Mouse (Mus musculus) ES-E14 (cell line): ENCODE results near the gene Runx3. TPM values are rescaled to one million over a fixed set of nuclear protein-coding genes. Genes with fewer than 3 reads are reported as not detected.

ENCODE experiments used
- DNase-seq: peaks from one replicate; pipeline ENCODE4 v3.0.0-alpha.2; 2013; ENCODE audit warnings: low read depth, low spot score
- H3K27ac ChIP-seq: 2 replicates; pipeline ENCODE4 v1.5.1; 2012; ENCODE audit warnings: low read depth, mild to moderate bottlenecking, low read length, moderate library complexity, mixed read lengths; ENCODE audit not compliant: poor library complexity, insufficient read depth, severe bottlenecking
- H3K36me3 ChIP-seq: 2 replicates; pipeline ENCODE4 v1.6.1; 2012; ENCODE audit warnings: mild to moderate bottlenecking, low read length, moderate library complexity, mixed read lengths; ENCODE audit not compliant: control insufficient read depth, poor library complexity, insufficient read depth, severe bottlenecking
- H3K4me1 ChIP-seq, 2 experiments: fragments of 150-350 bp in 1 of 2; sonication (generic) in 1 of 2; 2 replicates each; pipeline ENCODE4 v1.6.1; 2012; ENCODE audit warnings: low read length in 2 of 2, mild to moderate bottlenecking in 1 of 2, mixed read lengths in 1 of 2; ENCODE audit not compliant: control insufficient read depth in 2 of 2, insufficient read depth in 2 of 2, poor library complexity in 1 of 2
- H3K4me3 ChIP-seq, 2 experiments: fragments of 150-350 bp in 1 of 2; sonication (generic) in 1 of 2; 2 replicates each; pipeline ENCODE4 v1.5.1; 2012; ENCODE audit warnings: low read length in 2 of 2, low read depth in 1 of 2, mild to moderate bottlenecking in 1 of 2, mixed read lengths in 1 of 2; ENCODE audit not compliant: insufficient read depth in 1 of 2, poor library complexity in 1 of 2, severe bottlenecking in 1 of 2
- H3K9ac ChIP-seq: 2 replicates; pipeline ENCODE4 v1.6.1; 2012; ENCODE audit warnings: low read depth, mild to moderate bottlenecking, low read length, mixed read lengths; ENCODE audit not compliant: poor library complexity, insufficient read depth, severe bottlenecking
- H3K9me3 ChIP-seq: fragments of 150-350 bp; sonication (generic); 2 replicates; pipeline ENCODE4 v1.6.1; 2012; ENCODE audit warnings: low read depth, mild to moderate bottlenecking, low read length; ENCODE audit not compliant: control insufficient read depth, insufficient read depth
- CHD2 ChIP-seq: IDR thresholded peaks from 2 replicates; pipeline ENCODE4 v1.6.1; 2014; ENCODE audit warnings: mild to moderate bottlenecking, low read depth, low read length, inconsistent platforms
- HCFC1 ChIP-seq: IDR thresholded peaks from 2 replicates; pipeline ENCODE4 v1.6.1; 2012; ENCODE audit warnings: low read length, inconsistent platforms, borderline replicate concordance; ENCODE audit not compliant: insufficient read depth
- MAFK ChIP-seq: IDR thresholded peaks from 2 replicates; pipeline ENCODE4 v1.6.1; 2014; ENCODE audit warnings: mild to moderate bottlenecking, low read depth, low read length, inconsistent platforms; ENCODE audit not compliant: insufficient read depth
- ZC3H11A ChIP-seq: IDR thresholded peaks from 2 replicates; pipeline ENCODE4 v1.6.1; 2012; ENCODE audit warnings: low read depth, mild to moderate bottlenecking, inconsistent platforms, low read length, borderline replicate concordance
- ZNF384 ChIP-seq: IDR thresholded peaks from 2 replicates; pipeline ENCODE4 v1.6.1; 2012; ENCODE audit warnings: low read depth, low read length, inconsistent platforms
- in situ Hi-C, 2 experiments: fragments of 600-800 bp; cut with MboI; formaldehyde crosslinking; loops; one replicate each; pipeline ENCODE4 v1.15.1; 2025; ENCODE audit warnings: low sequenced_read_pairs in 2 of 2, inconsistent platforms in 1 of 2; ENCODE audit not compliant: unreplicated experiment in 2 of 2
- total RNA-seq: library from RNA; depleted of rRNA; stranded (reverse); fragments of 300-350 nt; gene quantifications from 2 replicates; pipeline ENCODE4 v1.2.3, GENCODE M21; 2012

Runx3 gene
- total RNA-seq, 1 experiment: 0.49 TPM

- TF ChIP-seq HCFC1 (no peak), MAFK (no peak), ZNF384 (no peak), ZC3H11A (no peak), CHD2 (no peak)
- H3K36me3 ChIP-seq: no peaks in the 10 kb centered on the region
- no peaks in the 10 kb centered on the region for H3K4me1 ChIP-seq
- no peak for DNase-seq
- H3K4me3 ChIP-seq: no peak overlapping the region
- H3K9ac ChIP-seq: no peak overlapping the region
- no peak overlapping the region for H3K27ac ChIP-seq
- no peaks in the 10 kb centered on the region for H3K9me3 ChIP-seq
- in situ Hi-C loops: no loop called here
These were observed 45.1 kb upstream of the Runx3 start for GRCm38 (mm10) chr4:135075360-135075759.

- DNase-seq: no peak
- Histone ChIP-seq H3K9me3 (no peaks in the 10 kb centered on the region), H3K27ac (no peak overlapping the region), H3K36me3 (no peaks in the 10 kb centered on the region), H3K4me3 (no peak overlapping the region), H3K4me1 (no peaks in the 10 kb centered on the region), H3K9ac (no peak overlapping the region)
- in situ Hi-C loops: no loop called here
- no peak for TF ChIP-seq ZNF384
These were observed 43.8 kb upstream of the Runx3 start for GRCm38 (mm10) chr4:135076611-135077010.

DNA sequence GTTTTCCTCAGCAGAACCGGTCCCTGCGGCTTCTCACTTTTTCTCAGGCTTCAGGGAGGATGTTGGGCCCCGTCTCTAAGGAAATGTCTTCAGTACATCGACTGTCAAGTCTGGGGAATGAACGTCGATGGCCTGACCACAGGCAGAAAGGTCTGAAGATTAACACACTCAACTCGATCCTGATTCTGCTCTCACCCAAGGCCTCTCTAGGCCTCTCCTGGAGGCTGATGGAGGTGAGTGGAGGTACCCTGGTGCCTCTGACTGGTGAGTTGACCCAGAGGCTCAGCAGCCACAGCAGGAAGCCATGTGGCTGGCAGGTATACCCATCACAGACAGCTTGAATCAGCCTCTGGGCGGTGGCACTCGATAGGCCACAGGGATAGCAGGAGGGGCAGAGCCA, 43.3 kb upstream of the Runx3 start:
- TF ChIP-seq HCFC1 (no peak), CHD2 (no peak), MAFK (no peak), ZNF384 (no peak), ZC3H11A (no peak)
- H3K4me3 ChIP-seq: no peak overlapping the region
- in situ Hi-C loops: no loop called here

DNA sequence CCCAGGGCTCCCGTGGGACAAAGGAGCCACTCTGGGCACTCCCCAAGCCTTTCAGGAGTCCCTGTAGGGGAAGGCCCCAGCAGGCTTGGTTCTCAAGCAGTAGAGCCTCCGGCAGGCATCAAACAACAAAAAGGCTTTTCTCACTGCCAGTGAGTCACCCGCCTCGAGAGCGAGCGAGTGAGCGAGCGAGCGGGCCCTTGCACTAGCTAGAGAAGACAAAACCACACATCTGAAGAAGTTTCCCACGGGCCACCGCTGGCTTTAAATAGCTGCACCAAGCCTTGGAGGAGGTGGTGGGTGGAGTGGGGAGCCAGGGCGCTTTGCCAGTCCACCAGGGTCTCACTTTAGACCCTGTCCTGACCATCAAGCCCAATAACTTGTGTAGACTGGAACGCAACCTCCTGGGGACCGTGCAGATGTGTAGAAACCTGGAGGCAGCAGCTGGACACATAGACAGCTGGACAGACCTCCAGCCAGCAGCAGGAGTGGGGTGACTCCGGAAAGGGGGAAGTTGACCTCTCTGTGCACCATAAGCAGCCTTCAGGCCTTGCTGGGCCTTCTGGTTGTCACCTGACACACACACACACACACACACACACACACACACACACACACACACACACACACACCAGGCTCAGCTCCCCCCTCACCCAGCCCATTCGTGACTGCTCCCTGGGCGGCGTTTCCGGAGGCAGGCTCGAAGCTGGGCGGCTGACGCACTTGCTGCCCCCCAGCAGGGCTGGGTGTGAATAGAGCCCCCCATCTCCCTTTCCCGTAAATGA, 40.4 kb upstream of the Runx3 start:
- Histone ChIP-seq H3K27ac (no peak overlapping the region), H3K4me3 (no peak overlapping the region), H3K4me1 (no peaks in the 10 kb centered on the region)

More for the DNA sequence above, 43.3 kb upstream of the Runx3 start:
- no peak for DNase-seq
- Histone ChIP-seq H3K27ac (no peak overlapping the region), H3K36me3 (no peaks in the 10 kb centered on the region), H3K9ac (no peak overlapping the region), H3K4me1 (no peaks in the 10 kb centered on the region), H3K9me3 (no peaks in the 10 kb centered on the region)

GRCm38 (mm10) chr4:135080641-135080920, 39.9 kb upstream of the Runx3 start:
- no peak overlapping the region for H3K4me3 ChIP-seq
- DNase-seq: no peak

More for the DNA sequence above, 40.4 kb upstream of the Runx3 start:
- DNase-seq: no peak
- Histone ChIP-seq H3K9me3 (no peaks in the 10 kb centered on the region), H3K36me3 (no peaks in the 10 kb centered on the region), H3K9ac (no peak overlapping the region)
- TF ChIP-seq ZNF384 (no peak), MAFK (no peak), ZC3H11A (no peak), HCFC1 (no peak), CHD2 (no peak)
- in situ Hi-C loops: no loop called here

More at GRCm38 (mm10) chr4:135080641-135080920, 39.9 kb upstream of the Runx3 start:
- in situ Hi-C loops: no loop called here
- TF ChIP-seq ZNF384 (no peak), CHD2 (no peak), HCFC1 (no peak), ZC3H11A (no peak), MAFK (no peak)
- H3K27ac ChIP-seq: no peak overlapping the region
- H3K9ac ChIP-seq: no peak overlapping the region
- no peaks in the 10 kb centered on the region for H3K9me3 ChIP-seq
- no peaks in the 10 kb centered on the region for H3K4me1 ChIP-seq
- H3K36me3 ChIP-seq: no peaks in the 10 kb centered on the region
